Mouse (Mus musculus): Measurements from ENCODE around the gene Cacng7.

DNA sequence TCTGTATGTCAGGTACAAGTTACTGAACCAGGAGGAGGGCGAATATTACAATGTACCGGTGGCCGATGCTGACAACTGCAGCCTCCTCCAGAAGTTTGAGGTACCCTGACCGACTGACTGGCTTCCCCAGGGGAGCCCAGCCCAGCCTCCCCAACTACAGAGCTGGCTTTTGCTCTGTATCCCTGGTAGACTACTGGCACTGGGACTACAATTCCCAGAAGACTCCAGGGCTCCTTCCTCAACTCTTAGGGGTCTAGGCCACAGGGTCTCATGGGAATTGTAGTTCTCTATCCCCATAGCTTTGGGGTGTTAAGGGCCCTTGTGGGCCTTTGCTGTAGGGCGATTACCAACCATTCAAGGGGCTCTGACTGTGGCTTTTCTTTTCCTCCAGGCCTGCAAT lies 18.6 kb upstream of the Cacng7 start:
- no peak for TF ChIP-seq POLR2A (IDR thresholded peaks at IDR 0.05; ENCODE audit: control insufficient read depth, extremely low read depth, insufficient read depth, low read length, poor library complexity)
- no peak for TF ChIP-seq CTCF (IDR thresholded peaks at IDR 0.05; ENCODE audit: borderline replicate concordance, control insufficient read depth, extremely low read depth, insufficient read depth, low read length, poor library complexity)
